Mouse (Mus musculus) liver, embryonic 14.5 days (tissue): Measurements from ENCODE around the gene Spink2.

Experiments used
- CTCF ChIP-seq: IDR thresholded peaks from 2 replicates; pipeline ENCODE4 v1.5.1; 2016; ENCODE audit warnings: antibody characterized with exemption, low read depth, control low read depth
- EP300 ChIP-seq: IDR thresholded peaks from 2 replicates; pipeline ENCODE4 v1.6.1; 2016; ENCODE audit warnings: antibody characterized with exemption, low read depth

- TF ChIP-seq CTCF: no peak
- no peak for TF ChIP-seq EP300
Measured at GRCm38 (mm10) chr5:77178976-77179375, 32.3 kb downstream of the Spink2 start.
